In genomic region chr10:7473197-7473889, GRCm38 (mm10) we compare ENCODE assay signal across 8 mouse cellular contexts. TPM values are rescaled to one million over a fixed set of nuclear protein-coding genes. Genes with fewer than 3 reads are reported as not detected.
DNase-seq lines count a peak whose midpoint lies in the region; ATAC-seq and TF ChIP-seq lines count a peak whose summit lies in the region.
"Had no signal": no experiment of that assay in that cellular context is flagged by ENCODE, and none has a peak within 500 bp of the region (broad histone marks: within the 10 kb centered on the region; RNA-seq: fewer than 3 reads in every experiment).

TSS of gene Ulbp1 (minus strand) at chr10:7473638.

- H3K27me3 ChIP-seq in E14TG2a.4 (ENCODE audit: insufficient read depth, low read length) = no peaks in the 10 kb centered on the region; the same call in 1 of the 2 replicates
- H3K27me3 ChIP-seq: limb, embryonic 12.5 days had no signal

- TF ChIP-seq CTCF in E14TG2a.4 (conservative IDR thresholded peaks at IDR 0.05; ENCODE audit: low read length) = no peak

- peaks cover 2% of the 10 kb centered on the region; the same call in 1 of the 2 replicates for H3K9me3 ChIP-seq in E14TG2a.4 (ENCODE audit: low read length)
- H3K9me3 ChIP-seq: limb, embryonic 12.5 days had no signal

- DNase-seq in ZHBTc4 (ENCODE audit: low read depth, low spot score) = peak; percentile 83
- DNase-seq in induced T-regulatory cell, adult 2 months (ENCODE audit: low read depth) = peak; percentile 89
- peak; percentile 83 to 84 for DNase-seq in lung, adult 18-20 months
- DNase-seq in spleen, adult 18-20 months = peak; percentile 61 to 64
- no peak for DNase-seq in embryo, embryonic 10.5 days (ENCODE audit: low spot score)

- H3K36me3 ChIP-seq in E14TG2a.4 (ENCODE audit: insufficient read depth, low read length) = 0 out of 2 replicates have a peak, but pooled peaks cover 2% of the 10 kb centered on the region
- H3K36me3 ChIP-seq: limb, embryonic 12.5 days had no signal

- H3K4me1 ChIP-seq in E14TG2a.4 (replicated peaks; ENCODE audit: low read depth, low read length) = peaks cover 27% of the 10 kb centered on the region
- H3K4me1 ChIP-seq: limb, embryonic 12.5 days had no signal

- peak; percentile 95 for ATAC-seq in erythroblast, adult 5-6 weeks (replicated peaks; ENCODE audit: low FRiP score, poor library complexity, severe bottlenecking)

- peak within 1 kb of the TSS; percentile 45 for H3K4me3 ChIP-seq in E14TG2a.4 (replicated peaks; ENCODE audit: low read length)
- H3K4me3 ChIP-seq: limb, embryonic 12.5 days had no signal

RNA-seq across cellular contexts. Expression of gene Ulbp1, which starts in this region (rescaled TPM):
- total RNA-seq in erythroblast, adult 5-6 weeks (2015; ENCODE audit: low replicate concordance) = 5.2 and 11.0 TPM in 2 replicates
- total RNA-seq in erythroblast, adult 5-6 weeks (2017; ENCODE audit: low replicate concordance) = 3.7 and 9.8 TPM in 2 replicates
